Mouse (Mus musculus) left cerebral cortex, postnatal 10 days (tissue): ENCODE measurements at regions not wholly inside any gene's neighbourhood (a gene's known extent, or its start where the extent isn't known, plus 50 kb on each side); places are given as distances from the start of the nearest gene placed in this dataset.
A peak's percentile ranks its signal among the peaks of the same experiment; 100 is the strongest.

ENCODE experiments used
- DNase-seq, 2 experiments: peaks; one replicate each; pipeline ENCODE4 v3.0.0; 2021 to 2022; ENCODE audit warnings: low spot score in 2 of 2, mixed read lengths in 1 of 2; ENCODE audit errors: extremely low spot score in 1 of 2
- intact Hi-C: fragments of 180-260 bp; cut with DNase I; formaldehyde crosslinking; loops from one replicate; pipeline ENCODE4 v1.15.1; 2025

DNA sequence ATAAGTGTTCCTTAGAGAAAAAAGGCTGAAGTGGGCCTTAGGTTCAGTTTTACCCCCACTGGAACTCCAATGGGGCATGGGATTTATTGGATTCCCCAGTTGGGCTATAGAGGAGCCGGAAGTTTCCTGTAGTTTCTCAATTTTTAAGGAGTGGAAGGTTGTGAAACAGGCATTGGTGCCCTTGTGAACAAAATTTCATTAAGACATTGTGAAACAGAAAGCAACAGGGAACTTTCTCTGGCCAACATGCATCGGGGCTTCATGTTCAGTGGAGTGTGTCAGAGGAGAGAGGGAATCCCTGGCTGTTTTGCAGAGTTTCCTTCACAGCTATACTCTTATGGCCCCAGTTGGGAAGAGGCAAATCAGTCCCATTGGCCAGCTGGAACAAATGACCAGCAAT lies 441.6 kb upstream of the A1bg start:
- intact Hi-C loops = no loop called here
- no peak for DNase-seq

- DNase-seq = no peak
- intact Hi-C loops = no loop called here
Measured at GRCm38 (mm10) chr15:61361254-61361653, 438.4 kb upstream of the A1bg start.

GRCm38 (mm10) chr15:61355344-61355743 lies 432.5 kb upstream of the A1bg start:
- DNase-seq = no peak
- intact Hi-C loops = loop anchor here (10.0 kb wide), 1 partner anchor 191 kb away; no protein-coding TSS in a partner anchor

GRCm38 (mm10) chr15:61351729-61352342 lies 429.0 kb upstream of the A1bg start:
- DNase-seq = no peak
- intact Hi-C loops = loop anchor here (10.0 kb wide), 1 partner anchor 187 kb away; no protein-coding TSS in a partner anchor

DNA sequence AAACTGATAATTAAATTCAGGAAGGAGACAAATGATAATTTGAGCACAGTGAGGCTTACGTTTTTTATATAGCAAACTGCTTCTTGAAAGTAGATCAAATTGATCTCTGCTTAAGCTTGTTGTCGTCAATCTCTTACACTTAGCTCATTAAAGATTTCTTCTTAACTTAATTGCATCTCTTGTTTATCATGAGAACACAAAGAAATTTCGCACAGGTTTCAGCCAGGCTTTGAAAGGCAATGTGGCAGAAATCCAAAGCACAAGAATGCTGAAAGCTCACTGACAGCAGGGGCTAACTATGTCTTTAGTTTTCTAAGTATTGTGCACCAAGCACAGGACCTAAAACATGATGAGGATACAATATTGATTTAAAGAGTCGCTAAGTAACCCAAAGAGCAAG lies 422.3 kb upstream of the A1bg start:
- intact Hi-C loops = no loop called here
- DNase-seq = no peak

DNA sequence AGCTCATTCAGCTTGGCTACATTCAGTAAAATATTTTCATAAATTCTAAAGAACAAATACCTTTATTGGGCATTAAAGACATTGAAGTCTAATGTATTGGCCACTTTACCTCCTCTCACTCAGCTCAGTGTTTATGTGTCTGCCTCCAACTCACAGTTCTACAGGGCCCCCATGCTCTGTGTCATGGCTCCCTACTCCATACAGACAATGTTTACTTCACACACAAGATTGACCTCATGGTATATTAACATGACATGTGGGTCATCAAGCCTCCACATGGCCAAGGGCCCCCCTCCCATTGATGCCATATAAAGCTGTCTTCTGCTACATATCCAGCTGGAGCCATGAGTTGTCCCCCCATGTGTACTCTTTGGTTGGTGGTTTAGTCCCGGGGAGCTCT lies 419.8 kb upstream of the A1bg start:
- no peak for DNase-seq
- intact Hi-C loops = no loop called here

DNA sequence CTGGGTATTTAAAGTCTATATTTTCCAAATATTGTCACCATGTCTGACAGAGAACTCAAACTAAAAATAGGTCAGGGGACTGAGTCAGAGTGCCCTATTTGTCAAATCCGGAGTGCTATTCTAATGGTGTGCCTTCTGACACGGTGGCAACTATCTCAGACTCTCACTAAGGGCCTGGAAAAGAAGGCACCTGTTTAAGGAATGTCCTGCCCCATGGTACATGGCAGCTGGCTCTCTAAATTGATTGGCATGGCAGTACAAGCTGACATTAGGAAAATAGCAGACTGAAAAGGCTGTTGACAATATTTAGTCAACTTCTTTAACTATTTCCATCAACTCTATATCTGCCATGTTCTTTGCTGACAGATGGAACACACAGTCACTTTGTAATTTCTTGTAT lies 405.1 kb upstream of the A1bg start:
- intact Hi-C loops = no loop called here
- DNase-seq = no peak

DNA sequence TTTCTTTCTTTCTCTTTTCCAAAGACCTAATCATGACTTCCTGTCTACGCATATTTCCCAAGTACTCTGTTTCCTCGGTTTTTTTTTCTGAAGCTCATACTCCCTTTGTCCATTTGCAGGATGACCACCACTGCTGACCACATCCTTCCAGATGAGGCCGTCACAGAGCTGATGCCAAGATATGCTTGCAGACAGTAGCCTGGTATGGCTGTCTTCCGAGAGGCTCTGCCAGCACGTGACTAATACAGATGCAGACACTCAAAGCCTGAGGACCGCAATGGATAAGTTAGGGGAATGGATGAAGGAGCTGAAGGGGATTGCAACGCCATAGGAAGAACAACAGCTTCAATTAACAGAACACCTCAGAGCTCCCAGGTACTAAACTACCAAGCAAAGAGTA lies 399.4 kb upstream of the A1bg start:
- intact Hi-C loops = no loop called here
- no peak for DNase-seq

GRCm38 (mm10) chr15:61309452-61310165 lies 386.8 kb upstream of the A1bg start:
- intact Hi-C loops = no loop called here
- DNase-seq = no peak

DNA sequence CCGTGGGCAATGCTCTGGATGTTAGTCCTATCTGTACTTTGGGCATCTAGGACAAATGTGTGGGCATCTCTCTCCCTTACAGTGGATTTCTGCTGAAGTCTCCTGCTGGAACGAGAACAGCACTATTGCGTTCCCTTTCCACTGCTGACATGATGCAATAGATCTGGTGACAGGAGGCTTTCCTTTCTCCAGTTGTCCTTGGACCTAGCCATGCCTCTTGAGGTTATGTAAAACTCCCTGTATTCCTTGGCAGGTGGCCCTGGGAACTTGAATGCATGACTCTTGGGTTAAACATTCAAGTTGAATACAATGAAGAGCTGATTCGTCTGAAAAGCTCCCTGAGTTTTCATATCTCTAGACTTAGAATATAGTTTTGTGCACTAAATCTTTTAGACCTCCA lies 386.1 kb upstream of the A1bg start:
- intact Hi-C loops = no loop called here
- DNase-seq = peak in 1 of 2 experiments; percentile 43

DNA sequence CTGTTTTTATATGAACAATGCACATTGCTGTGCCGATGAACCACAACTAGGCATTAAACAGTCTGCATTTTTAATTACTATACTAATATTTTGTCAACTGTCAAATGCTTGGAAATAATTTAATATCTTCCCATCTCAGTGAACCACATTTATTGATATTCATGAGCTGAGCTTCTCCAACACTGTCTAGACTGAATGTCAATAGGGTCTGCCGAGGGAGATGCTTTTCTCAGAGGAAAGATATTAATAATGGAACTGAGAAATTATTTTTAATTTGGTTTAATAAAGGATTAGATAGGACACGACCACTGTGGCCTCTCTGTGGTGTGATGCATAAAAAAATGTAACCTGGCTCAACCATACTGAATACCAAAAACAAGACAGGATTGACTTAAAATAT lies 381.7 kb upstream of the A1bg start:
- intact Hi-C loops = no loop called here
- DNase-seq = no peak

DNA sequence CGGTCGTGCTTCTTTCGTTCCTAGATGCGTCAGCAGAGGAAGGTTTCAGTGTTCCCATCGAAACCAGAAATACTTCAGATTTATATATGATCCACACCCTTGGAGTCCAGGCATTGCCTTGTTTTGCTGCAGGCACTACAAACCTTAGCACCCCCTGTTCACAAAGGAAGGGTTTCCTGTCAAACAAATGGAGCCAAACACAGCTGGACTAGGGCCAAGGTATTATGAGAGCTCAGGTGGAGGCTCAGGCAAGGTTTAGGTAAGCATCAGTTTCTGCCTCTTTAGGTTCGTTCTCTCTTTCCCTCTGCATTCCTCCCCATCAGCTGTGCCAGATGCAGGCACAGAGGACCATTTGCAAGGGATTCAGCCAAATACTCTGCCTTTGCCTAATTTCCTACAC lies 377.0 kb upstream of the A1bg start:
- intact Hi-C loops = no loop called here
- peak in 1 of 2 experiments; percentile 14 for DNase-seq

DNA sequence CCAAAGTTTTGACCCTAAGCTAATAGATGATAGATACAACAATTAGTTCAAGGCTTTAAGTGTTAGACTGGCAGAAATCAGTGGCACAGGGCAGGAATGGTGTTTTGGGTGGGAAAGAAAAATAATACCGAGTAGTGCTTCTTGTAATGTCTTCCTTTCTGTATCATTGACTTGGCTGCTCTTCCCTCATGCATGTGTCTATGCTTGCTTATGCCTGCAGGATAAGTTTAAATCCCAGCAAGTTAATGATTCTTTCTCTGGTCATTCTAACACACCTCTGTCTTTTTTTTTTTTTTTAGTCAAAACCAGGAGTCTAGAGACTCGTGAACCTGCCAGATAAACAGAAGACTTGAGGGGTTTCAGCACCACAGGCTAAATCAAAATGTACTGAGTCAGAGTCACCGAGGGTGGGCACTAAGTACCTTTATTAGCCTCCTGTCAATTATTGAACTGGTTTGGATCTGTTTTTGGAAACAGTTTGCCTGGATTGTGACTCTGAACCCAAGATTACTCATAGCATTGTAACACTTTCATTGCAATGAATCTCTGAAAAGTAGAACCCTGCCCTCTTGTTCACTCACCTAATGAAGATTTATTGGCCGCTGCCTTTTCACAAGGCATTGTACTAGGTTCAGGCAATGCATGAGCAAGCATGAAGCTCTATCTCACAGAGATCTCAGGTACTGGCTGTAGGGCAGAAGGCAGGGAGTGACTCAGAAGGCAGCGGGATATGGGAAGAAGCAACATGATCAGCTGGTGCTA lies 374.8 kb upstream of the A1bg start:
- no peak for DNase-seq
- intact Hi-C loops = no loop called here

- no peak for DNase-seq
- intact Hi-C loops = no loop called here
Measured at GRCm38 (mm10) chr15:61294616-61295015, 371.8 kb upstream of the A1bg start.

DNA sequence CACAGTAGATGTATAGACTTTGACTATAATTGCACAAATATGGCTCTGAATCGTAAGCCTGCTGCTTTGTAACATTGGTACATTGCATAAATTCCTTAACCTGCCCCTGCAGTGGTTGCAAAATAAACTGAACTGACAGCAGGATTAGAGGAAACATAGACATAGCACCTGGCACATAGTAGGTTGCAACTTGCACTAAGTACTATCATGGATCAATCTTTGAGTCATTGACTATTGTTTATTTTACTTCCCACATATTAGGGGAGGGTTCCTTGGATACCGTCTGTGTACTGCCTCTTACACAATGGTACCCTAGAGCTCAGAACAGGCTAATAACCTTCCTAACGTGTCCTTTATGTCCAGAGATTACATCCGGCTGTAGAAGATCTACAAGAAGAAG lies 371.3 kb upstream of the A1bg start:
- DNase-seq = no peak
- intact Hi-C loops = no loop called here

DNA sequence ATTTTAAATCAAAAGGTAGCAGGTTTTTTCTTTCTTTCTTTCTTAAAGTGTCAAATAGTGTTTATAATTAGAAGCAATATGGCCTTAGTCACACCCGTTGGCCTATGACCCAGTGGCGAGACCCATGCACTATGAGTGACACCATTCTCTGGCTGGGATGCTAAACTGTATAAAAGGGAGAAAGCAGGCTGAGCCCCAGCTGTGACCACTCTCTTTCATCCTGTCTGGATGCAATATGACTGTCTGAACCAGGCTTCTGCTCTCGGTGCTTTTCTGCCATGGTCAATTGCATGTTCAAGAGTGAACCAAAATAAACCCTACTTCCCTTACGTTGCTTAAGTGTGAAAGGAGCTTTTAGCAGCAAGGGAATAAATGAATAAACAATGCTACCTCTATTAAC lies 346.0 kb upstream of the A1bg start:
- DNase-seq = no peak
- intact Hi-C loops = no loop called here

- intact Hi-C loops = no loop called here
- no peak for DNase-seq
Measured at GRCm38 (mm10) chr15:61259047-61259446, 336.2 kb upstream of the A1bg start.

GRCm38 (mm10) chr15:61244511-61244910 lies 321.7 kb upstream of the A1bg start:
- intact Hi-C loops = no loop called here
- DNase-seq = no peak

DNA sequence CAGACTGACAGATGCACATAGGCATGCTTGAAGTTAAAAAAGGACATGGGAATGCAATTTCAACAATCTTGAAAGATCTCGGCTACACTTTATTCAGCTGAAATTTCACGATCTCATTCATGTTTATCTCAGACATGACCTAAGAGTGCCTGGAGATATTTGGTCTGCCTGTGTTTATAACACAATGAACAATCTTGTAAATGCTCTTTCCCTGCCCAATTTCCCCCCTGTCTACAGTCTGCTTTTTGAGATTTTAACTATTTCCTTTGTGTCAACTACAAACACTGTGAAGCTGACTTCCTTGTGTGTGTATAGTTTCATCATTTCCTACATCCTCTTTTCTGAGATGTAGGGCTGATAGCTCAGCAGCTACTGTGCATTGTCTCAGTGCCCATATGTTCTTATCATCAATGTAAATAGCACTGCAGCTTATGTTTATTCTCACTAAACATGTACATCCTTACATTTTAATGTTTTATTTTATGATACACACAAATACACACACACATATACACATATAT lies 319.4 kb upstream of the A1bg start:
- intact Hi-C loops = no loop called here
- no peak for DNase-seq

DNA sequence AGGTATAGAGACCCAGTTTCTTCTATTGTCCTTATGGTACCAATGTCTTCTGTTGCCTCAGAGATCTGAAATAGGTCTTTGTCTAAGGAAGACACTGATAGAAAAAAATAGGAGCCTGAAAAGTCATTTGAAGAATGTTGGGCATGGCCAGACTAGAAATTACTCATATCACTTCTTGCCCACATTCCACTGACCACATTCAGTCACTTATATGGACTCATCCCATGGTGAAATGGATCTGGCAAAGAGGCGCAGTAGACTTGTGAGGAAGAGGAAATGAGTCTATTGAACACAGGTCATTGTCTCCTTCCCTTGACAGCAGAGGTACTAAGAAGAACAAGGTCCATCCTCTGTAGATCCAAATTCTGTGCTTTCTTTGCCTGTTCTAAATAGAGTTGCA lies 318.9 kb upstream of the A1bg start:
- no peak for DNase-seq
- intact Hi-C loops = no loop called here
